Mouse (Mus musculus) spleen, adult 2 months (tissue): ENCODE measurements around the gene Bola3. TPM values are rescaled to one million over a fixed set of nuclear protein-coding genes. Genes with fewer than 3 reads are reported as not detected.

Source experiments
- DNase-seq, 2 experiments: peaks; one replicate each; pipeline versions ENCODE4 v3.0.0 to v3.0.0-alpha.2; 2012 to 2021; ENCODE audit warnings: low spot score in 2 of 2, low read depth in 1 of 2
- H3K27ac ChIP-seq: fragments of 200-500 bp; 2 replicates; pipeline ENCODE4 v1.5.1; 2012; ENCODE audit warnings: low read length, inconsistent platforms; ENCODE audit not compliant: insufficient read depth
- H3K27me3 ChIP-seq: fragments of 200-500 bp; 2 replicates; pipeline ENCODE4 v1.6.1; 2012; ENCODE audit warnings: mild to moderate bottlenecking, moderate library complexity, low read length, inconsistent platforms; ENCODE audit not compliant: control insufficient read depth, insufficient read depth
- H3K36me3 ChIP-seq: fragments of 200-500 bp; 2 replicates; pipeline ENCODE4 v1.6.1; 2012; ENCODE audit warnings: mild to moderate bottlenecking, low read length, inconsistent platforms; ENCODE audit not compliant: control insufficient read depth, insufficient read depth
- H3K4me1 ChIP-seq: fragments of 200-500 bp; 2 replicates; pipeline ENCODE4 v1.6.1; 2011; ENCODE audit warnings: inconsistent platforms; ENCODE audit not compliant: control insufficient read depth, insufficient read depth, insufficient read length
- H3K4me3 ChIP-seq: fragments of 200-500 bp; 2 replicates; pipeline ENCODE4 v1.5.1; 2011; ENCODE audit warnings: mild to moderate bottlenecking, inconsistent platforms; ENCODE audit not compliant: insufficient read depth, insufficient read length; ENCODE audit errors: extremely low read depth
- CTCF ChIP-seq: fragments of 200-500 bp; IDR thresholded peaks from 2 replicates; pipeline ENCODE4 v1.5.1; 2011; ENCODE audit warnings: mild to moderate bottlenecking, inconsistent platforms; ENCODE audit not compliant: insufficient read depth, insufficient read length, insufficient replicate concordance; ENCODE audit errors: extremely low read depth
- POLR2A ChIP-seq: fragments of 200-500 bp; IDR thresholded peaks from 2 replicates; pipeline ENCODE4 v1.6.1; 2011; ENCODE audit warnings: low read depth, low read length, inconsistent platforms
- whole genome bisulfite sequencing: fragments of 180-500 bp; shearing (Covaris S2); methylation state at CpG from one replicate; pipeline ENCODE4 v1.1.7; 2018; 5-methylcytosine and 5-hydroxymethylcytosine counted together
- polyA plus RNA-seq: library from polyadenylated mRNA; depleted of rRNA; stranded (reverse); fragments of >200 nt; gene quantifications from 2 replicates; pipeline ENCODE4 v1.2.3, GENCODE M21; 2012

Gene Bola3
- polyA plus RNA-seq, 1 experiment = 74.0 TPM

GRCm38 (mm10) chr6:83312514-83312913, 36.4 kb upstream of the Bola3 start:
- H3K36me3 ChIP-seq = no peaks in the 10 kb centered on the region
- H3K27ac ChIP-seq = peak overlapping the region; percentile 7; the same call in 1 of the 2 replicates
- WGBS = 78% methylated on average over 8 of the region's 8 CpGs
- TF ChIP-seq POLR2A (no peak), CTCF (no peak)
- H3K4me3 ChIP-seq = no peak overlapping the region
- H3K4me1 ChIP-seq = peaks cover 6% of the 10 kb centered on the region; the same call in 1 of the 2 replicates
- no peak for DNase-seq
- H3K27me3 ChIP-seq = no peaks in the 10 kb centered on the region

- Histone ChIP-seq H3K4me3 (no peak overlapping the region), H3K36me3 (no peaks in the 10 kb centered on the region), H3K27ac (no peak overlapping the region), H3K27me3 (no peaks in the 10 kb centered on the region), H3K4me1 (peaks cover 6% of the 10 kb centered on the region; the same call in 1 of the 2 replicates)
- no peak for DNase-seq
- no peak for TF ChIP-seq CTCF
- no peak for TF ChIP-seq POLR2A
These were observed 33.7 kb upstream of the Bola3 start for GRCm38 (mm10) chr6:83315293-83315692.

- TF ChIP-seq POLR2A (no peak), CTCF (no peak)
- 38% methylated on average over 10 of the region's 10 CpGs for WGBS
- Histone ChIP-seq H3K27me3 (no peaks in the 10 kb centered on the region), H3K4me3 (no peak overlapping the region), H3K4me1 (peaks cover 7% of the 10 kb centered on the region), H3K27ac (no peak overlapping the region), H3K36me3 (no peaks in the 10 kb centered on the region)
- no peak for DNase-seq
These were observed 32.9 kb upstream of the Bola3 start for GRCm38 (mm10) chr6:83316022-83316421.

GRCm38 (mm10) chr6:83317108-83317741, 31.7 kb upstream of the Bola3 start:
- under 1% methylated on average over 52 of the region's 52 CpGs for WGBS
- H3K36me3 ChIP-seq = no peaks in the 10 kb centered on the region
- peak overlapping the region; percentile 71 for H3K27ac ChIP-seq
- H3K27me3 ChIP-seq = no peaks in the 10 kb centered on the region
- TF ChIP-seq CTCF (peak; percentile 74), POLR2A (no peak)
- peak; percentile 74 to 91 for DNase-seq
- H3K4me3 ChIP-seq = peak overlapping the region; percentile 75
- H3K4me1 ChIP-seq = peaks cover 8% of the 10 kb centered on the region

GRCm38 (mm10) chr6:83321927-83322326, 27.0 kb upstream of the Bola3 start:
- 33% methylated on average over 1 of the region's 1 CpGs for WGBS
- Histone ChIP-seq H3K27me3 (no peaks in the 10 kb centered on the region), H3K27ac (peak overlapping the region; percentile 42; the same call in 1 of the 2 replicates), H3K36me3 (no peaks in the 10 kb centered on the region), H3K4me3 (no peak overlapping the region), H3K4me1 (peaks cover 22% of the 10 kb centered on the region)
- TF ChIP-seq POLR2A (no peak), CTCF (no peak)
- peak in 1 of 2 experiments; percentile 33 for DNase-seq

- H3K27ac ChIP-seq = no peak overlapping the region
- no peak for DNase-seq
- no peak for TF ChIP-seq POLR2A
- no peak for TF ChIP-seq CTCF
These were observed 26.2 kb upstream of the Bola3 start for GRCm38 (mm10) chr6:83322794-83323193.

More at GRCm38 (mm10) chr6:83322794-83323193, 26.2 kb upstream of the Bola3 start:
- no peaks in the 10 kb centered on the region for H3K36me3 ChIP-seq
- H3K4me1 ChIP-seq = peaks cover 23% of the 10 kb centered on the region
- WGBS = 61% methylated on average over 2 of the region's 2 CpGs
- H3K4me3 ChIP-seq = no peak overlapping the region
- H3K27me3 ChIP-seq = no peaks in the 10 kb centered on the region
